Comparison of ENCODE assay signal across 8 mouse cellular contexts in the genomic region with DNA sequence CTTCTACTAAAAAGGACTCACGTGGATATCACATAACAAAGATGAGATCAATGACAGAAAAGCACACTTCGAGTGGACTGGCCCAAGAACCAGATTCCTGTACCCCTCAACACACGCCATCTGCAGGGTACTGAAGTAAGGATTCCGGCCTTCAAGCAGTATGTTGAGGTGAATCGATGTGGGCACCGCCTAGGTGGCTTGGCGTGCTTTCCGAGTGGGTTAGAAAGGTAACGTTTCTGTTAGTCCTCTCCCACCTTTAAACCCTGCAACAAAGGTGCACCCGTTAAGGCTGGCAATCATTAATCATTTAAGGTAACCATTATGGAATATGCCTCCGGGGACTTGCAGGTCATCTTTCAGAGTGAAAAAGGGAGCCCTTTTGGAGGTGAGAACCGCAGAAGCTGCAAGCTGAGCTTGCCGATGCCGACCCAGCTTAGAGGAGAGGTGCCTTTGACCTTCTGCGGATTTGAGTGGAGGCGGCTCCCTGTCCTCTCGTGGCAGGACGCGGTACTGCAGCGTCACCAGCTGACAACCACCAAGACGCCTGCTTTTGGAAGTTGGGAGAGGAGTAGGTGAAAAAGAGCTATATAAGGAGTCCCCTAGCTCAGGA. TPM values are rescaled to one million over a fixed set of nuclear protein-coding genes. Genes with fewer than 3 reads are reported as not detected.
DNase-seq lines count a peak whose midpoint lies in the region; ATAC-seq and TF ChIP-seq lines count a peak whose summit lies in the region.

No protein-coding gene starts in this region.

- H3K36me3 ChIP-seq in embryonic facial prominence, embryonic 10.5 days (replicated peaks), result no peaks in the 10 kb centered on the region
- no peaks in the 10 kb centered on the region for H3K36me3 ChIP-seq in intestine, embryonic 16.5 days (ENCODE audit: control insufficient read depth, insufficient read depth, low read length)
- H3K36me3 ChIP-seq in limb, embryonic 10.5 days, result no peaks in the 10 kb centered on the region
- no peaks in the 10 kb centered on the region for H3K36me3 ChIP-seq in midbrain, embryonic 12.5 days
- no peaks in the 10 kb centered on the region for H3K36me3 ChIP-seq in small intestine, adult 2 months (ENCODE audit: control insufficient read depth, insufficient read depth, low read length)

- WGBS in embryonic facial prominence, embryonic 10.5 days, result 11% methylated on average over 21 of the region's 21 CpGs
- WGBS in intestine, embryonic 16.5 days, result 22% methylated on average over 21 of the region's 21 CpGs
- WGBS in limb, embryonic 10.5 days, result 13% methylated on average over 21 of the region's 21 CpGs
- 15% methylated on average over 21 of the region's 21 CpGs for WGBS in midbrain, embryonic 12.5 days
- WGBS in small intestine, adult 2 months, result 8% methylated on average over 21 of the region's 21 CpGs

- TF ChIP-seq POLR2A in small intestine, adult 2 months (IDR thresholded peaks at IDR 0.05; ENCODE audit: low read depth, low read length), result peak; percentile 47; the same call in 1 of the 2 replicates

- H3K4me1 ChIP-seq in embryonic facial prominence, embryonic 10.5 days, result peaks cover 28% of the 10 kb centered on the region
- H3K4me1 ChIP-seq in intestine, embryonic 16.5 days (ENCODE audit: control insufficient read depth, insufficient read depth, low read length), result peaks cover 8% of the 10 kb centered on the region
- H3K4me1 ChIP-seq in limb, embryonic 10.5 days, result peaks cover 10% of the 10 kb centered on the region
- H3K4me1 ChIP-seq in midbrain, embryonic 12.5 days, result peaks cover 10% of the 10 kb centered on the region
- peaks cover 8% of the 10 kb centered on the region; the same call in 1 of the 2 replicates for H3K4me1 ChIP-seq in small intestine, adult 2 months (ENCODE audit: control insufficient read depth, insufficient read depth, insufficient read length, low read length)

- no peaks in the 10 kb centered on the region for H3K9me3 ChIP-seq in embryonic facial prominence, embryonic 10.5 days
- no peaks in the 10 kb centered on the region for H3K9me3 ChIP-seq in intestine, embryonic 16.5 days (ENCODE audit: control insufficient read depth, low read length)
- no peaks in the 10 kb centered on the region for H3K9me3 ChIP-seq in limb, embryonic 10.5 days (replicated peaks)
- H3K9me3 ChIP-seq in midbrain, embryonic 12.5 days, result no peaks in the 10 kb centered on the region

- peak; percentile 80 to 84 for DNase-seq in left cerebral cortex, adult 18-20 months (ENCODE audit: low spot score in 2 of 2)
- no peak for DNase-seq in left cerebral cortex, adult 11 months (ENCODE audit: low spot score)
- DNase-seq in embryonic facial prominence, embryonic 10.5 days (ENCODE audit: low spot score), result peak; percentile 89
- DNase-seq in gastrocnemius, postnatal 4 days (ENCODE audit: low spot score in 2 of 2), result peak; percentile 57 to 84
- peak; percentile 87 for DNase-seq in limb, embryonic 10.5 days (ENCODE audit: low spot score)

- H3K27ac ChIP-seq in embryonic facial prominence, embryonic 10.5 days (replicated peaks), result no peak overlapping the region
- 0 out of 2 replicates have a peak overlapping the region, but pooled peaks have one; percentile 19 for H3K27ac ChIP-seq in intestine, embryonic 16.5 days (ENCODE audit: low read length)
- H3K27ac ChIP-seq in limb, embryonic 10.5 days, result no peak overlapping the region
- H3K27ac ChIP-seq in midbrain, embryonic 12.5 days (replicated peaks), result no peak overlapping the region
- peak overlapping the region; percentile 24; the same call in 1 of the 2 replicates for H3K27ac ChIP-seq in small intestine, adult 2 months (ENCODE audit: insufficient read depth, low read depth, low read length)

- H3K4me3 ChIP-seq in embryonic facial prominence, embryonic 10.5 days, result peak overlapping the region; percentile 37
- no peak overlapping the region; the same call in 1 of the 2 replicates for H3K4me3 ChIP-seq in intestine, embryonic 16.5 days (ENCODE audit: low read length)
- peak overlapping the region; percentile 34 for H3K4me3 ChIP-seq in limb, embryonic 10.5 days
- H3K4me3 ChIP-seq in midbrain, embryonic 12.5 days, result 0 out of 2 replicates have a peak overlapping the region, but pooled peaks have one; percentile 3
- H3K4me3 ChIP-seq in small intestine, adult 2 months (ENCODE audit: low read depth, low read length), result peak overlapping the region; percentile 20

- peak; percentile 96 for TF ChIP-seq CTCF in small intestine, adult 2 months (IDR thresholded peaks at IDR 0.05; ENCODE audit: extremely low read depth, insufficient read length, insufficient replicate concordance, low read depth, low read length)

- H3K4me2 ChIP-seq in intestine, embryonic 16.5 days (ENCODE audit: low read depth, low read length), result peak overlapping the region; percentile 51
- H3K4me2 ChIP-seq in midbrain, embryonic 12.5 days (replicated peaks), result peak overlapping the region; percentile 42

- peaks cover 12% of the 10 kb centered on the region for H3K27me3 ChIP-seq in embryonic facial prominence, embryonic 10.5 days (replicated peaks; ENCODE audit: low read depth, poor library complexity, severe bottlenecking)
- H3K27me3 ChIP-seq in intestine, embryonic 16.5 days (replicated peaks; ENCODE audit: control insufficient read depth, insufficient read depth, low read length), result no peaks in the 10 kb centered on the region
- peaks cover 11% of the 10 kb centered on the region for H3K27me3 ChIP-seq in limb, embryonic 10.5 days (ENCODE audit: low read depth, poor library complexity, severe bottlenecking)
- H3K27me3 ChIP-seq in midbrain, embryonic 12.5 days, result peaks cover 13% of the 10 kb centered on the region; the same call in 1 of the 2 replicates
- H3K27me3 ChIP-seq in small intestine, adult 2 months (ENCODE audit: control insufficient read depth, insufficient read depth, low read length), result no peaks in the 10 kb centered on the region

- peak; percentile 21; the same call in 1 of the 2 replicates for ATAC-seq in intestine, embryonic 16.5 days
- ATAC-seq in midbrain, embryonic 12.5 days (ENCODE audit: low FRiP score, low read depth), result 0 out of 2 replicates have a peak, but pooled peaks have one; percentile 10

- H3K9ac ChIP-seq in intestine, embryonic 16.5 days (ENCODE audit: low read depth, low read length), result peak overlapping the region; percentile 27; the same call in 1 of the 2 replicates
- no peak overlapping the region for H3K9ac ChIP-seq in midbrain, embryonic 12.5 days (replicated peaks)

RNA-seq across cellular contexts. Expression of a gene that starts 1.6 kb away (rescaled TPM):
- 1 to 10 TPM; 9.5 to 9.8 TPM for total RNA-seq in left cerebral cortex, adult 18-20 months (2021)
- polyA plus RNA-seq in embryonic facial prominence, embryonic 10.5 days (2016; fragmentation: Nextera tagmentation; extraction: Ambion mirVana), result 11.9 TPM in 2 replicates
- total RNA-seq in gastrocnemius, postnatal 4 days (2021), result 10 to 100 TPM; 27.8 to 29.7 TPM
- 11.1 and 11.9 TPM in 2 replicates for polyA plus RNA-seq in intestine, embryonic 16.5 days (2015; fragmentation: Nextera tagmentation; extraction: Ambion mirVana)
- polyA plus RNA-seq in limb, embryonic 10.5 days (2016; fragmentation: Nextera tagmentation; extraction: Ambion mirVana), result 8.7 and 10.0 TPM in 2 replicates
- polyA plus RNA-seq in midbrain, embryonic 12.5 days (2016; fragmentation: Nextera tagmentation; extraction: Ambion mirVana), result 17.0 and 17.7 TPM in 2 replicates
- 9.5 and 26.1 TPM in 2 replicates for polyA plus RNA-seq in small intestine, adult 2 months (2012; rRNA removed)

RNA-seq across cellular contexts. Expression of a gene that starts 35.9 kb away (rescaled TPM):
- total RNA-seq in left cerebral cortex, adult 18-20 months (2021), result 10 to 100 TPM; 51.8 TPM
- polyA plus RNA-seq in embryonic facial prominence, embryonic 10.5 days (2016; fragmentation: Nextera tagmentation; extraction: Ambion mirVana), result 1.2 TPM in 2 replicates
- total RNA-seq in gastrocnemius, postnatal 4 days (2021), result 1 to 10 TPM; 4.1 to 4.7 TPM
- polyA plus RNA-seq in intestine, embryonic 16.5 days (2015; fragmentation: Nextera tagmentation; extraction: Ambion mirVana), result 3.3 and 3.6 TPM in 2 replicates
- polyA plus RNA-seq in limb, embryonic 10.5 days (2016; fragmentation: Nextera tagmentation; extraction: Ambion mirVana), result 0.79 and 0.99 TPM in 2 replicates
- 2.5 and 2.9 TPM in 2 replicates for polyA plus RNA-seq in midbrain, embryonic 12.5 days (2016; fragmentation: Nextera tagmentation; extraction: Ambion mirVana)
- 2.8 and 4.2 TPM in 2 replicates for polyA plus RNA-seq in small intestine, adult 2 months (2012; rRNA removed)

Comparison
In these comparisons a context has a peak if more than half of its experiments do, and no peak if none do; other contexts are left out.
1. H3K27ac ChIP-seq: peak in intestine, embryonic 16.5 days (single experiment) and small intestine, adult 2 months (single experiment); none in embryonic facial prominence, embryonic 10.5 days (single experiment), limb, embryonic 10.5 days (single experiment) and midbrain, embryonic 12.5 days (single experiment).